Mouse (Mus musculus) kidney, adult 8-10 months (tissue): Measurements from ENCODE around the gene Ppp1ca.

Source experiments
- DNase-seq, 2 experiments: peaks; one replicate each; pipeline ENCODE4 v3.0.0; 2022

Gene Ppp1ca

DNA sequence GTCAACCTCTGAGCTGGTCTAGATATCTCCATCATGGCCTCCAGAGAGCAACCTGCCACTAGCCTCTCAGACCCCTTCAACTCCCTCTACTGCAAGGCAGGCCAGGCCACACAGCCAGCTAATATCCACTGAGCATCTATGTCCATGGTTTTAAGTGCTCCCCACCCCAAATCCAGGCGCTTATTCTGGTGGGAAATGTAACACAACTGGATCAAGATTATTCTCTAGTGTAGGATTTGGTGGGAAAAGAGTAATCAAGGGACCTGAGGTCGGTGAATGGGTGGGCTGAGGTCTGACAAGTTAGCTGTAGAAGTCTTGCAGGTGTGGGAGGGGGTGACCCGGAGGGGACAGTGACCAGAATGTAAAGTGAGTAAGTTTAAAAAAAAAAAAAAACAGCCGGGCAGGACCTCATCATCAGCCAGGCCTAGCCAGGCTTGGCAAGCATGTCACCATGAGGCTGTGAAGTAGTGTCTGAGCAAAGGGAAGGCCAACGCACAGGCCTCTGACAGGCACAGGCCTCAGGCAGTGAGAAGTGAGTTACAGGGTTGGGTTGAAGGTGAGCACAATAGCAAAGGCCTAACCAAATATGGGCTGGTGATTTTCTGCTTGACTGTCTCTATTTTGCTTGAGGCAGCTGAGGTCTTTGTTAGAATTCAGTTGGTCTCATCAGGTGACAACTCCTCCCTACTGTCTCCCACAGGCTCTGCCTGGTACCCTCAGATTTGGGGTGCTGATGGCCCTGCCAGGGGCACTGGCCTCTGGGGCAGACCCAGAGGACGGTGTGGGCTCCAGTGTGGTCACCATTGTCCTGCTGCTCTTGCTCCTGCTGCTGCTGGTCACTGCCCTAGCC lies 36.4 kb upstream of the Ppp1ca start:
- DNase-seq: no peak

DNA sequence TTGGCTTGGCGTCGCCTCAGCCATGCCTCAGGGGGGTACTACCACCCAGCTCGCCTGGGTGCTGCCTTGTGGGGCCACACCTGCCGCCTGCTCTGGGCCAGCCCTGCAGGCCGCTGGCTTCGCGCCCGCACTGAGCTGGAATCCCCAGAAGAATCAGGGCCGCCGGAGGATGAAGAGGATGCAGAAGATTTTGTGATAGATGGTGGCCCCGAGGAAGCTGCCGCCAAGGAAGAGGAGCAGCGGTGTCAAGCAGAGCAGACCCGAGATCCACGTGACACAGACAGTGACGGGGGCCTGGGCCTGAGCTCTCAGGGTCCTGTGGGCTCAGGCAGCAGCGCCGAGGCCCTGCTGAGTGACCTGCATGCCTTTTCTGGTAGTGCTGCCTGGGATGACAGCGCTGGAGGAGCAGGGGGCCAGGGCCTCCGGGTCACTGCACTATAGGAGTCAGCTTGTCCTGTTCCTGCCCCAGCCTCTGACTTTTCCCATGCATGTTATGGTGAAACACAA lies 35.7 kb upstream of the Ppp1ca start:
- DNase-seq: no peak

DNA sequence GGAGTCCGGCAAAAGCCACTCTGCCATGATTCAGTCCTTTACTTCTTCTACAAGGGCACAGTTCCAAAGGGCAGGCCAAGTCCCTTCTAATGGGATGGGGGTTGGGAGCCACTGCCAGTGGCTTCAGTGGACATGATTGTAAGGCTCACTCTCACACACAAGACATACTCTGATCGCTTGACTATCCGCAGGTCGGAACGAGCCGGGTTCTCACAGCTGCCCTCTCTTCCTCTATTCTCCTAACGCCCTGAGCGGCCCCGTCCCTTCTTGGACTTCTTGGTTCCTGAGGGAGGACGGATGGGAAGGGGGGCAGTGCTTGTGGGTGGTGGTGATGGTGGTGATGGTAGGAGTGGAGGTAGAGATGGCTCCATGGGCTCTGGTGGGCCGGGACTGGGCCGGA lies 35.1 kb upstream of the Ppp1ca start:
- no peak for DNase-seq

DNA sequence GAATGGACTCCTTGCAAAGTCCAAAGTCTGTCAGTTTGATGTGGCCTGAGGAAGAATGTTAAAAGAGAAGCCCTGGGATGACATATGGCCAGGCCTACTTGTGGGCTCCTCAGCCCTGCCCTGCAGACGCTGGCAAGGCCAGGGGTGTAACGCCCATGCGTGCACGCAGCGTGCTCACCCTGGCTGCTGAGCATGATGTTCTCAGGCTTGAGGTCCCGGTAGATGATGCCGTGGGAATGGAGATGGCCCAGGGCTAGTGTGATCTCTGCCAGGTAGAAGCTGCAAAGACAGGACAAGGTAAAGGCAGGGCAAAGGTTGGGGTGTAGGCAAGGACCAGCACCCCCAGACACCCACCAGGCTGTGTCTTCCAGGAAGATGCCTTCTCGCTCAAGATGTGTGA lies 32.8 kb upstream of the Ppp1ca start:
- no peak for DNase-seq

DNA sequence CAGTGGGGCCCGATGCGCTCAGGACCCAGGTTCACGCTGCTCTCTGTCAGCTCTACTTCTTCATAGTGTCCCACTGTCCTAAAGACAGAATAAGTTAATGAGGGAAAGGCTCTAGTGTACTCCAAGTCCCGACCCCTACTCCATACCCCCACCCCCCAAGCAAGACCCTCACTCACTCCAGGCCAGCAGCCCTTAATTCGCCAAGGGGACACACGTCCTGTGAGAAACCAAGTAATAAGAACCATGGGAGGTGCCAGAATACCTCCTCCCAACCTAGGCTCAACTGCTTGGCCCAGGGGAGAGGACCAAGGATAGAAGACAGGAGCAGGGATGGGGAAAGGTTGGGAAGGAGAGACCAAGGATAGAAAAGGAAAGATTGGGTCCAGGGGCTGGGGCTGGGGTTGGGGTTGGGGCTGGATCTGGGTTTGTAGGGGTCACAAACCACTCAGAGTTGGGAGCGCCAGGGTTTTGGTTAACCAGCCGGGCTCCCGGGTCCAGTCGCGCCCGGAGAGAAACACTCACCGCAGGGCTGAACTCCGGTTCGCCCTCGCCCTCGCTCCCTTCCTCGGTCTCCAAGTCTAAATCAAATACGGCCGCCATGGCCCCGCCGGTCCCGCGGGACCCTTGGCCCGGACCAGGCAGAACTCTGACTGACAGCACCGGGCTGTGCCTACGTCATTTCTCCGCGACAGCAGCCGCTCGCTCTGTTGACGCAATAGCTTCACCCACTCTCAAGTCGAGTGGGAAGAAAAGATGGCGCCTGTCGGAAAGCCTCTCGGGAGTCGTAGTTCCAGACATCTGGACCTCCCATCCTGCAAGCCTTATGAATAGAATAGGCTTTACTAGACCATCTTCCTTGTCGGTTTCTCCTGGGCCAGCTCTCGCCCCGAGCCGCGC lies 29.0 kb upstream of the Ppp1ca start, which contains the start of gene Rps6kb2:
Gene Rps6kb2, minus strand, starts transcription at position 709 of the 897 bp plus-strand sequence.
- peak; percentile 97 to 98 for DNase-seq

DNA sequence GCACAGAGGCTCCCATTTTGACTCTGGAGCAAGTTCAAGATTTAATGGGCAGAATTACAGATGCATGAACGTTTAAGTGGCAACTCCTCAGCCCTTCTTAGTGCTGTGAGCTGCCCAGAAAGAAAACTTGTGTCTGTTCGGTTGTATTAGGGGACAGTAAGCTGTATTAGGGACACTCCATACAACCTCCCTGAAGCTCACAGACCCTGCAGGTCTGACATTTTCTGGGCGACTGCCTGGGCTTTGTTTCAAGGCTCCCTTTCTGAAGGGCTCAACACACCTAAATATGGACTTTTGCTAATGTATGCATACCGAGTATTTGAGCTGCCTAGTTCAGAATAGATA lies 28.4 kb upstream of the Ppp1ca start:
- DNase-seq: no peak

DNA sequence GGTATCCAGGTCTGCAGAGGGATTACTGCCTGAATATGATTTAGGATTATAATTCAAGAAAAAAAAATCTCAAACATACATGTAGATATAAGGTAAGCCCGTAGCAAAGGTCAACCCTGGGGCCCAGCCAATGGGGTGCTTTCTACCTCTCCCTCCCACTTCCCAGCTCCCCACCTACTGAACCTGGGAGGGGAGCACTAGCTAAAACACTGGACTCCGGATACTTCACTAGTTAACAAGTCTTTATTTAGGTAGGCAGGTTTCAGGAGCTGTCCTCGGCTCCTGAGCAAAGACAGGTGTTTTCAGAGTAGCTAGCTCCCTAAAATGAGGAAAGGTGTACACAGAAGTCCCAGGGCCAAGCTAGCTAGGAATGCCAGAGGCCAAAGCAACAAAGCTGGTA lies 27.8 kb upstream of the Ppp1ca start:
- DNase-seq: no peak

DNA sequence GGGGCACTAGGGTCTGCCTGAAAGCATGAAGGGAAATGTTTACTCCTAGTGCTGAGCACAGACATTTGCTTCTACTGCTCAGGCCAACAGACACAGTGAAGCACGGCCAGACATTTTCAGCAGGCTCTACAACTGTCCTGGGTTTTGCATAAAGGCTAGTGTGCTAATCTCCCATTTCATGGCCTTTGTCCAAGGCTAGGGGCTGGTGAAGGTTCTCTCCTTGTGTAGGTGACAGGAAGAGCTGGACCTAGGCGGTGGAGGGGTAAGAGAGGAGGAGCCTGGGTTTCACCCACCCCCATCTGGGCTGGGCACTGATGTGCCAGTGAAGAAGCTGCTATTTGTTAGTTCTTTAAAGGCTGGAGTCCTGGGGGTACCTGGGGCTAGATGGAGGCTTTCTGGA lies 27.1 kb upstream of the Ppp1ca start:
- no peak for DNase-seq

DNA sequence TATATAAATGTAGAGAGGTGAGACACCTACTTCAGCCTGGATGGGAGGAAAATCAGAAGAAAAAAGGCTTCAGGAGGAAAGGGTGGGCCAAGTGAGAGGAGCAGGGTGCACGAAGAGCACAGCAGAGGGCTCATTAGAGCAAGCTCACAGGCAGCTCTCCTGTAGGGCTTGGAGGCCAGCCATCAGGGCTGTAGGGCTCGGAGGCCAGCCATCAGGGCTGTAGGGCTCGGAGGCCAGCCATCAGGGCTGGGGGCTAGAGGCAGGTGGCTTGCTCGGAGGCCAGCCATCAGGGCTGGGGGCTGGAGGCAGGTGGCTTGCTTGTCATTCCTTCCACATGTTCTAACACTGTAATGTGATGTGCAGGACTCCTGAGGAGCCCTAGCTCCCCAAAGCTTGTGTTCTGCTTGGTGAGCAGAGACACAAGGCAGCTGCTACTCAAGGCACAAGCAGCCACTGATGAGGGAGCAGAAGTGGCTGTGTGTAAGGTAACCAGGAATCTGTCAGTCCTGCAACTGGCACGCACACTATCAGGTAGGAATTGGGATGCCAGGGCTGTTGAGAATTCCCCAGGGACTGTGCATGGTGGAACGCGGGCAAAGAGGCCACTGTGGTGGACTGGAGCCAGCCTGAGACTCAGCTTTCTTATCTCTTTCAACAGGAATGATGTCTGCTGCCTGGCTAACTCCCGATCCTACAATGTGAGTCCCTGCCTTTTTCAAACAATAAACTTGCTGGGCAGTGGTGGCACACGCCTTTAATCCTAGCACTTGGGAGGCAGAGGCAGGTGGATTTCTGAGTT lies 25.0 kb upstream of the Ppp1ca start:
- no peak for DNase-seq

DNA sequence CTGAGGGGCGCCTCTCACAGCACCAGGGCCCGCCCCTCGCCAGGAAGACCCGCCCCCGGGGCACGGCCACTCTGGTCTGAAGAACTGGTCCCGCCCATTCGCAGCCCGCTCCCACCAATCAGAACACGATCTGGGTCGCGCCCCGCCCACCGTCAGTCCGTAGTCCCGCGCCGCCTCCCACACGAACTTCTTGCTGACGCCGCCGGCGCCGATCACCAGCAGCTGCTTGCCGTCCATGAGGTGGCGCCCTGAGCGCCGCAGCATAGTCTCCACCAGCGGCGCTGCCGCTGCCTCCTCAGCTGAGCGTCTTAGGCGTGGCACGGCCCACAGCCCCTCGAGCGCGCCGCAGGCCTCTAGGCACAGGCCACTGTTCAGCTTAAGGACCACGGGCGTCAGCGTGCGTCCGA lies 22.5 kb upstream of the Ppp1ca start:
- peak; percentile 99 to 100 for DNase-seq

DNA sequence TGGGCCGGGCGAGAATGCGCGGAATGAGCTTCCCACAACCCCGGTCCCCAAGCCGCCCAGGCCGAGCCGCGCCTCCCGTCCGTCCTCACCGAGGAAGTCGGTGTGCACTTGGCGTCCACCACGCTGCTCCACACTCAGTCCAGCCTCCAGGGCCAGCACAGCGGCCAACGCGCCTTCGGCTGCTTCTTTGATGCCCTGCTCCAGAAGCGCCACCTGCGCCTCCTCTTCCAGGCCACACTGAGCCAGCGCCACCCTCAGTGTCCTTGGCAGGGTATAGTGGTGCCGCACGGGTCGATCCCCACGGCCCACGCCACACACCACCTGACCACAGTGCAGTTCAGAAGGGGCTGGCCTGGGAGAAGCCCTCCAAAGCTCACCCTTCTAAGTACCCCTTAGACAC lies 22.1 kb upstream of the Ppp1ca start:
- no peak for DNase-seq

DNA sequence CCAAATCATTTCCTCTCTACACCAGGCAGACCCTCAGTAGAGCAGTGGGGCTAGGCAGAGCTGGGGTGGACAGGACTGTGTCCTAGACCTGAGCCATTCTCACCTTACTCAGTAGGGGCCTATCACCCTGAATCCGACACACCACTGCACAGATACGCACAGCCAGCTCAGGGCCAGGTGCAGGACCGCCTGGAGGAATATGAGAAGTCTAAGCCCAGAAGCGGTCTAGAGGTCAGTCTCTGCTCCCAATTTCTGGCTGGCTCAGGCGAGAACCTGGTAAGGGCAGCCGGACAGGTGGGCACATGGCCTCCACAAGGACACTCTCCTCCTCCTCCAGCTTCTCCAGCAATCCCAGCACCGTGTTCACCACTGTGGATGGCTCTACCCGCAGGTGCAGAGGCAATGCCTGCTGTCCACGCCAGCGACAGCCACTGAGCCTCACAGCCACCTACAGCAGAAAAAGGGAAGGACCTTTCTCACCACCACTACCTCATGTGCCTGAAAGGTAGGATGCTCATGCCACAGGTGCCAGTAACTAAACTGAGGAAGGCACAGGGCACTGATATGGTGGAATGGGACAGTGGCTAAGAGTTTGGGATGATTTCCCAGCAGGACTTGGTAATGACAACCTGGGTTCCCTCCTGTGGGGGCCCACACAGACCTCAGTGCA lies 21.0 kb upstream of the Ppp1ca start:
- DNase-seq: no peak

DNA sequence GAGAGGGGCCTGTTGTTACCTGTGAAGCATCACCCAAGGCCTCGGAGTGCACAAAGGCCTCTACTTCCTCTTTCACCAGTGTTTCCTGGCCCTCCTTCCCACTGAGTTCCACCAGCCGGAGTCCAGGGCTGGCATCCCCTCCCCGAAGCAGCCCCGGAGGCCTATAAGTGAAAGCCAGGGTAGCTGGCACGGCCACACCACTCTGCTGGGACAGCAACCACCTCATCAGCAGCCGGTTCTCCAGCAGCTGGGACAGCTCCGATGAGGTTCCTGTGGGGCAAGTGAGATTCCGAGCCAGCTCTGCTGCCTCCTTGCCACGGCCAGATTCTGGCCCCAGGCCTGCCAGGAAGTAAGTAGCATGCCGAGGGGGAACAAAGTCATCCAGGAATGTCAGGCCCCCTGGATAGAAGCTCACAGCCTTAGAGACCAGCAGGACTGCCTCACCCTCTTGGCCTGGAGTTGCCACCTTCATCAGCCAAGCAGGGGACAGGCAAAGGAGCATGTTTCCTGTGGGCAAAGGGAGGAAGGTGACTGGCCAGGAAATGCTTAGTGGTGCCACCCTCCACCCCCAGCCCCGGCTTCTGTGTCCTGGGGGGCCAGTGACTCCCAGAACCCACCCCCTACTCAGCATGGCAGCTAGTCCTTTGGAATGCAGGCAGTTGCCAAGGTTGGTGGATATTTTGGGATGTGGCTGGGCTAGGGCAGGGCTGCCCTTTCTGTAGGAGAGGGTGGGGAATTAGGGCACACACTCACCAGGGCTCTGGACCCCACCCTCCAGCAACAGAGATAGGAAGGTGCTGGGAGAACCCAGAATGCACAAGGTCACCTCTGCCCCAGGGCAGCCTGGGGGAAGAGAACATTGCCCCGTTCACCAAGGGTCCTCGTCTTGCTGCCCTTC lies 20.2 kb upstream of the Ppp1ca start:
- no peak for DNase-seq

DNA sequence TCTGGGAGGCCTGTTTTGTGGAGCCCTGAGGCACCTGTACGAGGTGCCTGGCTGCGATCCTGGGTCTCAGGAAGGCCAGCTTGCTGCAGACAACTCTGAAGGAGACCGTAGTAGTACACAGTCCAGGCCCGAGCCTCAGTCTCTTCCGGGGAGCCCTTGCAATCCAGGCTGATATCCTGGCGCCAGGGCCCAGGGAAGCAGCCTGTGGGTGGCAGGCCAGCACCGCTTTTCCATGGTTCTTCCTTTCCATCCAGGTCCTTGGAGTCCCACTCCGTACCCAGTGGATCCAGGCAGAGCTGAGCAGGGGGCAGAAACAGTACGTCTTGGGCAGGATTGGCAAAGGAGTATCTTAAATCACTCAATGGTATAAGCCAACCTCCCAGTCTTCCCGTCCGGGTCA lies 18.9 kb upstream of the Ppp1ca start:
- no peak for DNase-seq

DNA sequence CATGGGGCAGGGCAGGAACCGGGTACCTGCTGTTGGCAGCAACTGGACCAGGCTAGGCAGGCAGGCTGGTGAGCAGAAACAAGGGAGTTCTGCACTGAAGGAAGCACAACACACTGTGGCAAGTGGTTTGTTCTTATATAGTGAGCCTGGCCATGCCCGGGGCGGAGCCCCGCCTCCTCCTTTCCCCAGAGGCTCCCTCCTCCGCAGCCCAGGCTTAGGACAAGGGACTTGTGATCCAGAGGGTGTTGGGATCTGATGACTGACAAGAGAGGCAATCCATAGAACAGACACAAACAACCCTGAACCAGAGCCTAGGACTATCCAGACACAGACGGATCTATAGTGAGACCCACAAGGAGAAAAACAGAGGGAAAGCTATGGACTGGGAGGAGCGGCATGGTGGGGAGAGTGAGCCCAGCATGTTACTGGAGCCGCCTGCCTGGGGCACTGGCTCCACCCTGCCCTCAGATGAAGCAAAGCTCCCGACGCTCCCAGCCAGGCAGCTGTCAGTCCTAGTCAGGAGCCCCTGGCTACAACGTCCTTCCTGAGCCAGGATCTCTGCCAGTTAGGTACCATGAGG lies 16.4 kb upstream of the Ppp1ca start, which contains the start of gene Carns1:
Gene Carns1, minus strand, starts transcription at position 112 of the 580 bp plus-strand sequence.
- no peak for DNase-seq

DNA sequence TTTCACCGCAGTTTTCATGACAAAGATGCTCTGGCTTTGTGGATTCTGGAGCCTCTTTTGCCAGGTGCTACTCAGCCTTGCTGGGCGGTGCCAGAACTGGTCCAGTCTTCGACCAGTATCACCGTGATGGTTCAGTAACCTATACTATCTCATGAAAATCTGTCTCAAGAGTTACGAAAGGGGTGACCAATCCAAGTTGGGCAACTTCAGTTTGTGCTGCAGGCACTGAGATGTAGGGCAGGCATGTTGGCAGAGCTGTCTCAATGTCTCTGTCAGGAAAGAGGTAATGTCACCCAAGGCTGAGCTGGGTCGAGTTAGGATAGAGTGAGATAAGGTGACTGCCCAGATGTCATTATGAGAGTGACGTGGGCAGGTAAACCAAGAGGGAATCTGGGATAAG lies 11.5 kb upstream of the Ppp1ca start:
- no peak for DNase-seq

DNA sequence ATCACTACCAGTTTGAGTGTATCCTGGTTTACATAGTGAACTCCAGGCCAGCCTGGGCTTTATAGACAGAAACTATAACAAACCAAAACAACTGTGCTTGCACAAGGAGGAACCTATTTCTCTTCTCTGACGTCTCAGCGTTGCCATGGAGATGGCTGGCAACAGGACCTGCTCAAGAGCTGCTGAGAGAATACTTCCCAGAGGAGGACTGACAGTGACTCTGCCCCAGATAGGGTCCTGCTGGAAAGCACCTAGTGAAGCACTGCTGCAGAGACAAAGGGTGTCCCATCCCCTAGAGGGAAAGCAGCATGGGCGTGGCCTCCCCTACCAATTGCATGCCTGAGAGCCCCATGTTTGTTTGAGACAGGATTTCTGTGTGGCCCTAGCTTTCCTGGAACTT lies 10.0 kb upstream of the Ppp1ca start:
- DNase-seq: no peak

DNA sequence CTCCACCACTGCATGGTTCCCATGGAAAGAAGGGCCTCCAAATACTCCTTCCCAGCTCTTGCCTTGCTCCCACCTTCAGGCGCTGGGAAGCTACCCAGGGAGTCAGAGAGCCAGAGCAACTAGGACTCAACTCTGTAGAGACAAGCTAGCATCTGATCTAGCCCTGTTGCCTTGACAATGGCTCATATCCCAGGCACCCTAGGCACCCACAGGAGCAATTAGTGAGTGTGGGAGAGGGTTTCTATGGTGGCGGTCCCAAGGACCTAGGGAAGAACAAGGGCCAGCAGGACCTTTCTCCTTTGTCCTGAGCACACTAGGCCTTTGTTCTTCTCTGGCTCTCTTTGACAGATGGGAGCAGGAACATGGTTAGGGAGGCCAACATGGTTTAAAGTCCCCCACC lies 8.2 kb upstream of the Ppp1ca start:
- DNase-seq: no peak

DNA sequence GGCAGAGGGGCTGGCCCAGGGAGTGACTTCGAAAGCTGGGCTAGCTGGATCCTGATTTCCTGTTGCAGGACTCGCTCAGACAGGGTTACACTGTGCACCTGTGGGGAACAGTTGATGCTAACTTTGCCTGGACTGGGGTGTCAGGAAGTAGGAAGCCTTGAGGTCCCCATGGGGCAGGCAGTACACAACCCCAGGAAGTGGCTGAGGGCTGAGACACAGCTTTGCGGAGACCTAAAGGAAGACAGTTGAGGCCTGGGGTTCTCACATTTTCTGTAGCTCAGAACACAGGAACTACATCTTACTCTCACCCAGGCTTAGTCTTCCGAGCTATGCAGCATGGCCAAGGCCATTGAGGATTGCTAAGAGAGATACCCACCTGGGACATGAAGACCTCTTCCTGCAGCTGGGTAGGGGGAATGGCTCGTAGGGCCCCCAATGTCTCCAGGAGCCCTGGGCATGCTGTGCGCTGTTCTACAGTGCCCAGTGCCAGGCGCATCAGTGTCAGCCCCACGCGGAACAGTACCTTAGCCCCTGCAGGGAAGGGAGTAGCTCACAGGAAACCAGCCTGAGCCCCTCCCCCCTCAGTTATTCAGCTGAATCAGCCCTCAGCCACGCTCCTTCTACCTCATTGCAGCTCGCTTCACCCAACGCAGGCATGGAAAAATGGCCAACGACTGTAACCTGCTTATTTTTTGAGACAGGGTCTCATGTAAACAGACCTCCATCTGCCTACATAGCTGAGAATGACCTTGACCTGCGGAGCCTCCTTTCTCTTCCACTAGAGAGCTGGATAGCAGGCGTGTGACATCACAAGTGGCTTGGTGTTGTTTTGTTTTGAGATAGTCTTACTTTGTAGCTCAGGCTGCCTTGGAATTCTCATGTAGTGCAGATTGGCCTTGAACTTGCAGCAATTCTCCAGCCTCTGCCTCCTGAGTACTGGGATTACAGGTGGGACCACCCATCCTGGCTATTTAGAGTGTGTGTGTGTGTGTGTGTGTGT lies 6.6 kb upstream of the Ppp1ca start:
- DNase-seq: no peak

DNA sequence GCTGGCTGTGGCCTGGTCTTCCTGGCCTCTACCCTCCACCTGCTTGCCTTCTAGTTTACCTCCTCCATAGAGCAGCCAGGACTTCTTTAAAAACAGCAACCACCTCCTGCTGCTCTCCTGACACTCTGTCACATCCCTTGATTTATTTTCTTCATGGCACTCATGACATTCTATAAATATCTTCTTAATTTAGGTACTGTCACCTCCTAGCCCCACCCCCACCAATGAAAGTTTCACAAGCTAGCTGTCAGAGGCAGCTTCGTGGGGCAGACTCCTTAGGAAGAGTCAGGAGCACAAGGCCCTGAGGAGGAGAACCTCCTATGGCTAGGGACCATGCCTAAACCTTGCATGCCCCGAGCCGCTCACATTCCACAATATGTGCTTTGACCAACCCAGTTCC lies 4.6 kb upstream of the Ppp1ca start:
- DNase-seq: no peak
